Mouse (Mus musculus): ENCODE data around the gene Dusp10.

Dusp10 gene

DNA sequence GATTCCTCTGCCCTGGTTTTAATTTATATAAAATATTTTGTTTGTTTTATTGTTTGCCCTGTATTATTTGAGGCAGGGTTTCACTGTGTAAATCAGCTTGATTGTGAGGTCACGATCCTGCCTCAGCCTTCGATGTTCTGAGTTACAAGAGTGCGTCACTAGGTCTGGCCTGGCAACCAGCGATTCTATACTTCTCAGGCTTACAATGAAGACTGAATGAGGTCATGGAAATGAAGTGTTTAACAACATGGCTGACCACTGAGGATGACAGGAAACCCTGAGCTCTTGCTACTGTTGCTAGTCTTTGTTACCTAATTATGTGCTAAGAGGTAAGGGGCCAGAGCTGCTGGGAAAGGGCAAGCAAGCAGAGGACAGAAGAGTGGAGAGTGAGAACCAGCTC is at the start of gene Dusp10:
Dusp10 (plus strand) TSS at position 197 of the 400 bp plus-strand sequence.
- no peak for DNase-seq (ENCODE audit: low spot score)

DNA sequence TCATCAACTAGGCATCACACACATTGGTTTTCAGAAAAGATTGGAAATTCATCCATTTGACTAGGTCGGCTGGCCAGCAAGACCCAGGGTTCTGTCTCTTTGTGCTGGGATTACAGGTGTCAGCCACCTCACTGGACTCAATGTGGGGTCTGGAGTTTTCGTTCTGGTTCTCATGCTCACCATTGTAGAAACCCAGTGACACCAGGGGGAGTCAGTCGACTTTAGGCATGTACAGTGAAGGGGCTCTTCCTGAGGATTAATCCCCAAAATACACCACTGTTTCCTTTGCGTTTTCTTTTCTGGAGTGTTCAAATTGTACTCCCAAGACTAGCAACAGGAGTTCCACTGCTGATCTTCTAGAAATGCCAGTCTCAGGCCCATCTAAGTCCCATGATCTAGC is 47.8 kb upstream of the Dusp10 start:
- DNase-seq (ENCODE audit: low spot score) = no peak

DNA sequence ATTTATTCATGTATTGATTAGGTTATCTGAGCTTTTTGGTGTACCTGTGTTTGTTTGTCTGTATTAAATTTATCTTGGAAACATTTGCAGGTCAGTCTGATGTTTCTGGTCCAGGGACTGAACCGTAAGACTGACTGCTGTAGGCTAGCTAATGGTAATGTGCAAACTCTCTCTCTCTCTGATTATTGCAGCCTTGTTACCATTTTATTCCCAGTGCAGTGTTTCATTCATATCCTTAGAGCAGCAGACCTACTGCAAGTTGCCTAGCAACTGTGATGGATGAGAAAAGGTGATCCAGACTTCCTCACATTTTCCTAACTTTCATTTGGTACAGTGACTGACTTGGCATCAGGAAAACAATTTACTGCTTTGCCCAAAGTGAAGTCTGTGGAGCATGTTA is 43.8 kb upstream of the Dusp10 start:
- no peak for DNase-seq (ENCODE audit: low spot score)

DNA sequence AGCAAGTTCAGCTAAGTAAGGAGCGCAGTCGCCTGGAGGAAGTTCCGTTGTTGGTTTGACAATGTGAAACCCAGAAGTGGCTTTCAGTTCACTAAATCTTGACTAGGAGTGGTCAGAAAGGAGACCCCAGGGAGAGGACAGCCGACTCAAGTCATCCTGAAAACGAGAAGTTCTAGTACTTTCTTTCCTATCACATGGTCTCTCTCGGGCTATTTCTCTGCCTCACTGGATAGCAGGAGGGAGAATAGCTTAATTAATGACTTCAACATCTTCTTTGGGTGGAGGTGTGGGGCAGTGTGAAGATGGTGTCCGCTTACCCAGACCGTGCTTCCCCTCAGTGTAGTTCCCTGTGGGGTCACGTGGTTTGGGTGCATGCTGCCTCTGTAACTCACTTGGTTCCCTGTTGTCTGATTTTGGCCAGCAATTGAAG is 33.3 kb upstream of the Dusp10 start:
- DNase-seq (ENCODE audit: low spot score) = no peak

DNA sequence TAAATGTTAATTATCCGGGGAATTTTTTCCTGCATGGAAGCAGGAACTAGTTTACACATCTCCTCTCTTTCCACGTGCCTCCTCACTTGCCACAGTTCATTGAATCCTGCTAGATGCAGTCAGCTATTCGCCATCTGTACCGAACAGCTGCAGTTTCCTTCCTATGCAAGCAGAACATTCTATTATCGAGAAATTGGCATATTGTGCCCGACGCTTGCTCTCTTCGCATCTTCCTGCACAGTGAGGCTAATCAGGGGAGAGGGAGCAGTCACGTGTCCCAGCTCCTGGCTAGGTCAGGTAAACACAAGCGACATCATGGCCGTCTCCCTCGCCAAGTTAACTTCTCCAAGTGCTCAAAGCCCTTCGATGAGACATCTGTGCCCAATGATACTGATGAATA is 31.0 kb upstream of the Dusp10 start:
- DNase-seq (ENCODE audit: low spot score) = no peak

DNA sequence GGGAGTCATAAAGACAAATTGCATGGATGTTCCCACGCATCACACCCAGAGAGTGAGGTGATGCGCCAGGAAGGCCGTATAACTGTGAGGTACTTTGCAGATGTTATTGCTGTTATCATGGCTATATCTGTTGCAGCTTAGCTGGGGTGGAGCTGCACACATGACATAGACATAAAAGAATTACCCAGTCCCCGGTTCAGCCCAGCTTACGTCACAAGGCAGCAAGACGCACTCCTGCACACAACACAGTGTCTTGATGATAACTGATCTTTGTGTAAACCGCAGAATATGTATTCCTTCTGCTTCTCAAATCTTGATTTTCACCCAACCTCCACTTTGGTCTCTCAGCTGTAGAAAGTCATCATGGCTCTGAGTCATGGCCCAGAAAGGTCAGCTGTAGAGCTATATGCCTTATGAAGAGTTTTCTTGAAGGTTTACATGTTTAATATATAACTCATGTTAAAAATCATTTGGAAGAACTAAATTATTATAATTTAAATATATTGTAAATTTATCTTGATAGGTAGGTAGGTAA is 25.3 kb upstream of the Dusp10 start:
- DNase-seq (ENCODE audit: low spot score) = no peak

DNA sequence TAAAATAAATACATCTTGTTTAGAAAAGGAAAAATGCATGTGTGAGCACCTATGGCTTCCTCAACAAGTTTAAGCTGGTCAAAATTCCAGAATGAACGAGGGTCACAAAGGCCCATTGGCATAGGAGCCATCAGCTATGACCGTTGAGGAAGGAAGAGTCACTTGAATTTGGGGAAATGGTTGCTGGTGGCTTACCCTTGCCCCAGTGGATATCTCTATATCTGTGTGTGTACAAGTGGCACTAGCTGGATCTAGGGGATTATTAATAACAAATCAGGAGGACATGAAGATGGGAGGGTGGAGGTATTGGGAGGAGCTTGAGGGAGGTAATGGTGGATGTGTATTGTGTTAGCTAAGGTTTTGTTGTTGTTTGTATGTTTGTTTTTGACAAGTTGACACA is 21.2 kb upstream of the Dusp10 start:
- no peak for DNase-seq (ENCODE audit: low spot score)

DNA sequence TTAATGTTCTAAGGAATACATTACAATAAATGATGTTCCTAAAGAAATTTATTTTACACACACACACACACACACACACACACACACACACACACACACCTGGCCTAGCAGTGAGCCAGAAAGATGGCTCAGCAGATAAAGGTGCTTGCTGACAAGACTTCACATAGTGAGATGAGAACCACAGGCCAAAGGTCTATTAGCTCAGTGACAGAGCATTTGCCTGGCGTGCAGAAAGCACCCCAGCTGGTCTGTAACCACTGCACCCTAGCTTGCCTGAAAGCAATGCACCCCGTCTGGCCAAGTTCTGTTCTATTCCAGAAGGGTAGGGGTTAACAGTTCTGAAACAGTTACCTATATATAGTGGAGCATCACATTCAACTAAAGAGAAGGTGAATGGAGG is 15.9 kb upstream of the Dusp10 start:
- no peak for DNase-seq (ENCODE audit: low spot score)

DNA sequence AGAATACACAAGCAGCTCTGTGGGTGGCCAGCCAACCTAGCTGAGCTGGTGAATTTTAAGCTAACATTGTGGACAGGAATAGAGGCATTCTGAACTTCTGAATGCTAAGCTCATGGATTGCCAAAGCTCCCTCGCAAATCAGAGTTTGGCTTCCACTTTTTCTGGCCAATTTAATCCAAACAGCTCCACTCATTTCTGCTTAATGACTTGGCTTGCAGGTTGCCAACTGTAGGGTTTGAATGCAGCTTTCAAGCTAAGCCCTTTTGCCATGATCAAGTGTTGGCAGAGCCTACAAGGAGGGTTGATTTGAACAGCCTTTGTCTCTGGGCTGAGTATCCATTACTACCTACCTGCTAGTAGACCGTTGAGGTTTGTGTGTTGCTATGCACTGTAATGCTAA is 10.6 kb upstream of the Dusp10 start:
- DNase-seq (ENCODE audit: low spot score) = no peak

DNA sequence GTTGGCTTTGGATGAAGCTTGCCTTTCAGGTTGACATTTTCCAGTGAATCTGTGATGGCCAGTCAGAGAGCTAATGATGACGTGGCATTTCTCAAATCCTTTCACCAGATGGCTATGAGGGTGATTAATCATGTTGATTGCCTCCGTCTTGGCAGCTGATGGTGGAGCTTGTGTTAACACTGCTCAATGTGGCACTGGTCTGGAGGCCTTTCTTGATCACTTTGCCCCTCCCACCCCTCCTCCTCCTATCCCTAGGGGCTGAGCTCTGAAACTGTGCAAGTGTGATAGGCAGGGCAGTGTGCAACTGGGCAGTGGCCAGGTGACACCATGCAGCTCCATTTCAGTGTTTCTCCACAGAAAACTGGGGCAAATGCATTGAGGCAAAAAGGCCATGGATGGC is 8.8 kb upstream of the Dusp10 start:
- no peak for DNase-seq (ENCODE audit: low spot score)

DNA sequence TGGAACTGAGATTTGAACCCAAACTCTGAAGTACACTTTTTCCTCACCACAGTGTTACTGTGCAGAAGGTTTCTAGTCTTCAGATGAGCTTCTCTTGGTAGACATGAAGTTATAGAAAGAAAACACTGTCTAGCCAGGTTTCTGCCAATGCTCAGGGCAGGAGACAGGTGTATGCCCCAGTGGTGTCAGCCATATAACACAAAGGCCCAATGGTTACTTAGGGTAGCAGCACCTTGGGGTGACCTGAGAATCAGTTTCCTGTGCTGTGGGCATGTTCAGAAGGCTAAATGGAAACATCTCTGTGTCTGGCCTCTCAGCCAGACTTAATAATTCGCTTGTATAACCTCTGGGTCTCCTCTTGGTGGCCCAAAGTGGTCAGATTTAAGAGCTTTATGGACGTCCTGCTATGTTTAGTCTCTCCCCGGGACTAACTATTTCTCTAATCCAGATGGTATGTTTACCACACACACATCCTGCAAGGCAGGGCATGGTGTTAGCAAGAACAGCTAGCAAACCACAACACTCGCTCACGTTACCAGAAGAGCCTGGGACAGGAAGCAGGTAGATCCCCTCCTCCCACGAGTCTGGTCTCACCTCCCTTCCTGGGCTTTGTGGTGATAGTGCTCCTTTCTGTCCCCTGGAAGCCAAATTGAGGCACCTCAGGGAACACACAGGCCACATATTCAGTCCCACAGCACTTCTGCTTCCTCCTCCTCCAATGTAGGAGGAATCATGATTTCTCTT is 7.6 kb upstream of the Dusp10 start:
- no peak for DNase-seq (ENCODE audit: low spot score)

DNA sequence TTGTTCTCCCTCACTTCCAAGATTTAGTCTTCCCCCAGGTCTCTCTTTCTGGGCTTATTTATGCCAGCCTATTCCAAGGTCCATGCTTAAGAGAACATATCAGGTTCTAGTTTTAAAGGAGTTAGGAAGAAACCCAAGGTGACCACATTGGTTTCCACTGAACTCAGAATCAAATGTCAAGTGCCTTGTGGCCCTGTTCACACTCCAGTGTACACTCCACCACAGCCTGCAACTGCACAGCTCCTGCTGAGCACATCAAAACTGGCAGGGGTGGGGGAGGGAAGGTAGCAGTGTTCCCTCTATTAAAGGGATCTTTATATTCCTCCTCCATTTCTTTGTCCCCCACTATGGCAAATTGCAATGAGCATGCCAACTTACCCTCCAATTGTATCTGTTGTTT is 7.0 kb upstream of the Dusp10 start:
- DNase-seq (ENCODE audit: low spot score) = no peak

DNA sequence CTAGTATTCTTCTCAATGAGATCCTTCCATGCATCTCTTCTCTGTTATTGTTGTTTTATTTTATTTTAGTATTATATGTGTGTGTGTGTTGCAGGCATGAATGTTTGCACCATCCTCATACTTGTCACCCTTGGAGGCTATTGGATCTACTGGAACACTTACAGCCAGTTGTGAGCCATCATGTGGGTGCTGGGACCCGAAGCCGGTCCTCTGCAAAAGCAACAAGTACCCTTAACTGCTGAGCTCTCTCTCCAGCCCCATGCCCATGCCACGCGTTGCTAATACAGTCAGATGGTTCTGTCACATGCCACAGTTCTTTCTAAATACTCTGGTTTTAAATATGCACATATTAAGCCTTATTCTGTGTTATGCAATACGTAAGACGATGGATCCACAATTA is 1.8 kb upstream of the Dusp10 start:
- no peak for DNase-seq (ENCODE audit: low spot score)

DNA sequence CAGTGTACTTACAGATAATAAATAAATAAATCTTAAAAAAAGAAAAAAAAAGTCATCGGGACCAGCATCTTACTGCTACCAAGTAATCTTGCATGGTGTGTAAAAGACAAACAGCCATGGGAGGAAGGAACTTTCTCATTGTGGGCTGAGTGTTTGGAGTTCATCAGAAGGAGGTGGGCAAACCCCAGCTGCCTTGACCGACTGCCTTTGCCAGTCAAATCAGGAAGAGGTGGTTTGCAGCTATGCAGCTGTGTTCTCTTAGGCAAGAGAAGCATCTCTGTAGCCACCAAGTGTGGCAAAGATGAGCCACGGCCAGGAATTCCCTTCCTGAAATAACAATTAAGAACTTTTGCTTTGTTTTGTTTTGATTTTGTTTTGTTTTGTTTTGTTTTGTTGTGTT is 989 bp downstream of the Dusp10 start:
- DNase-seq (ENCODE audit: low spot score) = no peak

DNA sequence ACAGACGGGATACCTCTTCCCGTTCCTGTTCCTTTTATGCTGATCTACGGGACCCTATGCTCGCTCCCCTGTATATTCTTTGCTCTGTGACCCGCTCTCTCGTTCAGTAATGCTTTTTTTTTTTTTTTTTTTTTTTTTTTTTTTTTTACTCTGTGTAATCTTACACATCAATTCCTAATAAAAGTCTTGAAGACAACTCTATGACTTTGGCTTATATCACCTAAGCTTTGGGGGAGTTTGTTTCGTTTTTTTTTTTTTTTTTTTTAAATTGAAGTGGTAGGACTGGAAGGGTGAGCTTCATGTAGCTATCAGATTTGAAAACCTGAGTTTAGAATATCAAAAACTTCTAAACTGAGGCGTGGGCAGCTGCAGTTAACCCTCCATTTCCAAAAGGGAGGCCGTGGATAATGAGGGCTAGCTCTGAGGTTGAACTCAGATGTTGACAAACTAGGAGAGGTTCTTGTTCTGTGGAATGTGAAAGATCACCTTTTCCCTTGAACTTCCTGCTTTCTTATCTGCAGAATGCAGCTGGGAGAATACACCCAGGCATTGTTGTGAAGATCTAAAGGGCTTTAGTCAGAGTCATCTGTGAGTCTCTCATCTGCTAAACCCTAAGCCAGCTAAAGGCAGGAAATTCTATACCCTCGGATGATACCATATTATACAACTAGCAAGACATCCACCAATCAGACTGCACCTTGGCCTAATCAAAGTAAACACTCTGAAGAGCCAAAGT is 3.1 kb downstream of the Dusp10 start:
- no peak for DNase-seq (ENCODE audit: low spot score)

DNA sequence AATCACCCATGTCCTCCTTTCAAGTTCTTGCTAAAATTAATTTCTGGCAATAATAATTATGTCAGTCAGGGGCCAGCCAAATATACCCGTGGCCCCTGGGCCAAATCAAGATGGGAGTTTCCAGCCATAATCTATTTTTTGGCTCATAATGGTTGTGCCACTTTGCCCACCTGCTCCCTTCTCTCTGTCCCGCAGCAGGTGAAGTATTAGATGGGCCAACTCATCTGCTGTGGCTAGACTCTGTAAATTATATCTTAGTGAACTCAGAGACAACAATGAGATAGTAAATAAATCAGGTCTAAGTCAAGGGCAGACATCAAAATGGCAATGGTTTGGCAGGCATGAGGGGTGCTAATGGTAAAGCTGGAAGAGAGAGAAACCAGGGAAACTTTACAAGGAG is 4.5 kb downstream of the Dusp10 start:
- no peak for DNase-seq (ENCODE audit: low spot score)

DNA sequence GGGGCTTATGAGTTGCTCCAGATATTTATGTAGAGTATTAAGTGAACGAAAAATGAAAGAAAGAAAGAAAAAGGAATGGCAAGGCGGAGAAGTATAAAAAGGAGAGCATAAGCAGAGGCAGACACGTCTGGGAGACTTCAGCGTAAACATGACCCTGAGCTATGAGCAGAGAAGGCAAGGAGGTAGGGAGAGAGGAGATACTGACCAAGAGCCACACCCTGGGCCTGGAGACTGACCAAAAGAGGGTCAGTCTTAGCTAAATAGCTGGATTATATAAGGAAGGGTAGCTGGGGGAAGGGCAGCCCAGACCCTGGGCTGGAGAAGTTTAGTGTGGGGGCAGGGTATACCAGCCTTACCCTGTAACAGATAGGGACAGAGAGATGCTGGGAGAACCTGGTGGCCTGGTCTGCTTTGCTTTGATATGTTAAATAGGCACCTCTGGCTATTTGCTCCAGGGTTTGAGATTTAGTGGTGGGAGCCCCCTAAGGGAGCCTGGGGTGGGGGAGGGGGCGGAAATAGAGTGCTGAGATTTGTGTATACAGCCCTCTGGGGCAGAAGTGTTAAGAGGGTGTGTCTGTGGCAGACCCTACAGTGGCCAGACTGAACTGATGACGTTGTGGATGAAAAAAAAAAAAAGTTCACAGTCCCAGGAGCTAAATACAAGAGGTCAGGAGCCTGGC is 6.1 kb downstream of the Dusp10 start:
- DNase-seq (ENCODE audit: low spot score) = no peak

DNA sequence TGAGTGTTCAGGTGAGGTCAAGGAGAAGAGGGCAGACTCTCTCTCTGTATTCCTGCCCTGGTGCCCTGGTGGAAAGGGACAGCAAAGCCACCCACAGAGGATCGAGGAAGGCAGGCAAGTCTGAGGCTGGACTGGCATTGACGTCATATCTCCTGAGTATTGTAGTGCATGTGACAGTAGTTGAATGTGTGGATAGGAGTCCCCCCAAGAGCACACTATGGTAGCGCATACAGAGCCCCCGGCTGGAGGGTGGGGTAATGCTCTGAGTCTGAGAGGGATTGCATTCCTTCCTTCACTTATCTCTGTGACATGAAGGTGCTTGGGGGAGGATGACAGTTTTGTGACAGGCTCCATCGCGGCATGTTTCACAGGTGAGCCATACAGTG is 6.6 kb downstream of the Dusp10 start:
- no peak for DNase-seq (ENCODE audit: low spot score)

DNA sequence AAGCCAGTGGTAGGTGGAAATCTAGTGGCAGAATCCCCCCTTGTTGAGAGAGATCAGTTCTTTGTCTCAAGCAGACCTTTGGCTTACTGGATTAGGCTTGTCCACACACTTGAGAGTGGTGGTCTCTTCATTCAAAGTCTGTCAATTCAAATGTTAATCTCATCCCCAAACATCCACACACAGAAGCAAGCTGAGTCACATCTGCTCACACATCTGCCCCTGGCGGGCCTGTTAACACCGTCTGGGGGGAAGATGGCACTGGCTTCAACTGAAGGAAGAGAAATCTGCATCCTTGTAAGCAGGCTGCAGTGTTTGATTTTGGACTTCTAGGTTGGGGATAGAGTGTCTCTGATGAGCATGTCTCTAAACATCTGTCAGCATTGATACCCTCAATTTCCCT is 10.9 kb downstream of the Dusp10 start:
- no peak for DNase-seq (ENCODE audit: low spot score)

DNA sequence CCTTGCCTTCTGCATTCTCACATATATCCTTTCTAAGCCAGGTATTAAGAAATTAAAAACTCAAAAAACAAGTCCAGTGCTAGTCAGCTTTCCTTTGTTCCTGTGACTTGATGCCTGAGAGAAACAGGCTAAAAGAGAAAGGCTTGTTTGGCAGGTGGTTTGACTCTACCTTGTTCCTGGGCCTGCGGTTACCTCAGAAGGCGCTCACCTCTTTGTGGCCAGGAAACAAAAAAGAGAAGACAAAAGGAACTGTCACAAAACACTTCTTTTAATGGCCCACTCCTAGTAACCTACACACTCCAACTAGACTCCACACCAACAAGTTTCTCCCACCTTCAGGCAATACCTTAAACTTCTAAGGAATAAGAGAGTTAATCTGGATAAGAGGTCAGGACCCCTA is 11.5 kb downstream of the Dusp10 start:
- no peak for DNase-seq (ENCODE audit: low spot score)

DNA sequence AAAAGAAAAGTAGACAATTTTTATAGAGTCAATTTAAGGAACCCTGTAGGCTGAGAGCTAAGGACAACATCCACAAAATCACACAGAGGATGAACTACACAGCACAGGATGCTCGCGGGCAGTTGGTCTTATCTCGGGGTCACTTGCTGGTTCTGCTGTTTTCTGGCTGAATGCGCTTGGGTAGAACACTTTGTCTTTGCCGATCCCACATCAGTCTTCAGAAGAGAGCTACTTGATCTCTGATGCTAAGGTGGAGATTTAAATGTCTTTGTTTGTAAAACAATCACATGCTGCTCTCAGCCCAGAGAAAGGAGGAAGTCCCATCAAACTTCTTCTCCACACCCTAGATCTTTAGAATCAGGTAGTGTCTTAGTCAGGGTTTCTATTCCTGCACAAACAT is 12.0 kb downstream of the Dusp10 start:
- DNase-seq (ENCODE audit: low spot score) = no peak

DNA sequence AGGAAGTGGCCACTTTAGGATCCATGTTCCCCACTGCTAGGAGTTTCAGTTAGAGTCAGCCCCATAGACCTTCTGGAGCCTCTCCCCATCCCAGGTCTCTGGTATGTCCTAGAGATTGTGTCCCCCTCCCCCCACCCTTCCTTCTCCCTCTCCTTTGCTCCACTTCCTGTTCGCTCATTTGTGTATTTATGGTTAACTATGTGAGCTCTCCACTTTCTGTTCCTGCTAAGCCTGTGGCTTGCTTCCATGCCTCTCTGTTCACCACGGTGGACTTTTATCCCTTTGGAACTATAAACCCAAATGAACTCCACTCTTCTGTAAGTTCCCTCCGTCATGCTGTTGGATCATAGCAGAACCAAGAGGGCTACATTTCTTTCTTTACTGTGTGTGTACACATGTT is 13.9 kb downstream of the Dusp10 start:
- no peak for DNase-seq (ENCODE audit: low spot score)
